Mouse (Mus musculus) urinary bladder, postnatal 25 days (tissue): ENCODE data around the gene Atxn2.
"Not testable (repeated sequence)": the region's sequence is repeated elsewhere in the genome, so short reads cannot be mapped to it uniquely, and the experiment has no call there.

Source experiments
- DNase-seq: peaks from one replicate; pipeline ENCODE4 v3.0.0; 2022; ENCODE audit warnings: low spot score

Gene Atxn2

DNA sequence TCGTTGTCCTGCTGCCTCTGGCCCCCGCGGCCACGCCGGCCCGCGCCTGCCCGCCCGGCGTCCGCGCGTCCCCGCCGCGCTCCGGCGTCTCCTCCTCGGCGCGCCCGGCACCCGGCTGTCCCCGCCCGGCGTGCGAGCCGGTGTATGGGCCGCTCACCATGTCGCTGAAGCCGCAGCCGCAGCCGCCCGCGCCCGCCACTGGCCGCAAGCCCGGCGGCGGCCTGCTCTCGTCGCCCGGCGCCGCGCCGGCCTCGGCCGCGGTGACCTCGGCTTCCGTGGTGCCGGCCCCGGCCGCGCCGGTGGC, 743 bp downstream of the Atxn2 start:
- DNase-seq = no peak

DNA sequence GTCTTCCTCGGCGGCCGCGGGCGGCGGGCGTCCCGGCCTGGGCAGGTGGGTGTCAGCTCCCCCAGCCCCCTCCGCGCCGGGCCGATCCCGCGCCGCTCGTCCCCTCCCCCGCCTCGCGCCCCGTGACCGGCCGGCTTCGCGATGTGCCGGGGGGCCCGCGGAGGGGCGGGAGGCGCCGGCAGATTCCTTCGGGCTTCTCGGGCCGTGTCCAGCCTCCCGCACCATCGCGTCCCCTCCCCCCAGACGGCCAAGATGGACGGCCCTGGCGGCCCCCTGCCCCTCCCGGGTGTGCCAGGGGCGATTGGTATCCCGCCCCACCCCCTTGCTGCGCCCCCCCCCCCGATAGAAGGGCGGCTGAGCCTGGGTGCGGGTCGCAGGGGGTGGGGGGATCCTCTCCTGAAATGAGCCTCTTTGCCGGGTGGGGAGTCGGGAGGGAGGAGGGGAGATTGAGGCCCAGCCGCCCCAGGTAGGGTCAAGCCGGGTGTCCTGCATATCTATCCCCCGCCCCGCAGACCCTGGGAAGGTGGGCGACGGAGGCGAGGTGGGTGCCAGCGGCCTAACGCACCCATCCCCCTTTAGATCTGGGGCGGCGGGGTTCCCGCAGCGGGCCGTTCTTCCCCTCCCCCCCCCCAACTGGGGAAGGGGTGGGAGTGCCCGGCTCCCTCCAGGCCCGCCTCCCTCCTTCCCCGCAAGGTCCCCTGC, 1.2 kb downstream of the Atxn2 start:
- DNase-seq = peak; percentile 49

DNA sequence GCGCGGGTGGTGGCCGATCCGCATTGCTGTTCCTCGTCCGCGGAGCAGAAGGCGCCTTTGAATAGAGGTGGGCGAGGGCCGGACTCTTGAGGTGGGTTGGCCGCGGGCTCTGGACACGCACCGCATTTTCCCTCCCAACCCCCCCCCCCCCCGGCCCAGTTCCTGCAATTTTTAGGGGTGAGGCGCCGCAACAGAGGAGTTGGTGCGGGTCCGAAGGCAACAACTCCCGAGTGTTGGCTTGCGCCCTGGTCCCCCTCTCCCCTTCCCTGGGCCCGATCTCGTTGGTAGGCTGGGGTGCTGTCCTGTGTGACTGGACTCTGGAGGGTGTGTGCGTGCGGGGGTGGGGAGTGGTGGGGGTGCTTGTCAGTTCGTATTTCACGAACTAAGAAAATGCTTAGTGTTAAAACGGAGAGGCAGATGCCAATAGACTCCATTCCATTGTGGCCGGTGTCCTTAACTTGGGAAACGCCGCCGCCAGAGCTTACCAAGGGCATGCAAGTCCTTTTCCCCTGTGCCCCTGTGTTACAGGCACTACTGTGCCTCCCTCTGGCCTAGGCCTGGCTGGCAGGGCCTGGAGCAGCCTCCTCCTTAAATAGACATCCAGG, 1.9 kb downstream of the Atxn2 start:
- DNase-seq = peak; percentile 23

DNA sequence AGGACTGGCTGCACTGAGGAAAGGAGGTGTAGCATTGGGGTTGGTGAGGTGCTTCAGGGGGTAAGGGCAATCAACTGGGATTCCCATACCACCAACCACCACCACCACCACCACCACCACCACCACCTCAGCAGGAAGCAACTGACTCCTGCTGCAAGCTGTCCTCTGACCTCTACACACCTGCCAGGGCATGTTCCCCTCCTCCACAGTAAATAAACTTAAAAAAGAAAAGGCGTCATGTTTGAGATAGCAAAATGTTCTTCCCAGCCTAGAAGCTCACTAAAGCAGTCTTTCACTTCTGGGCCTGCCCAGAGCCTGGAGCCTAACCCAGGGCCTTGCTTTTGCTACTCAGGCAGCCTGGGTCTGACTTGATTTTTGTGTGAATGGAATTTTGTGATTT, 3.2 kb downstream of the Atxn2 start:
- no peak for DNase-seq

DNA sequence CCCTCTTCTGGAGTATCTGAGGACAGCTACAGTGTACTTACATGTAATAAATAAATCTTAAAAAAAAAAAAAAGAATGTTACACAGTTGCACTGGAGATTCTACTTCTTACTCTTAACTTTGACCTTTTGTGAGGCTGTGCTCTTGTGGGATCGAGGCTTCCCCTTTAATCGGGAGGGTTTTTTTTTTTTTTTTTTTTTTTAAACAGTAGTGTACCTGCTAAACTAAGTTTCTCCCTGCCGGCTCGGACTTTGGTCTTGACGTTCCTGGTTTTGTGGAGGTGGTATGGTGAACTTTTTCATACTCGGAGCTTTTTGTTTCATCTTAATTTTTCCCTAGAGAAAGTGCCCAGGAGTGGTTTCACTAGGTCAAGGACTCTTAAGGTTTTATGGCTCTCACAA, 3.8 kb downstream of the Atxn2 start:
- no peak for DNase-seq

DNA sequence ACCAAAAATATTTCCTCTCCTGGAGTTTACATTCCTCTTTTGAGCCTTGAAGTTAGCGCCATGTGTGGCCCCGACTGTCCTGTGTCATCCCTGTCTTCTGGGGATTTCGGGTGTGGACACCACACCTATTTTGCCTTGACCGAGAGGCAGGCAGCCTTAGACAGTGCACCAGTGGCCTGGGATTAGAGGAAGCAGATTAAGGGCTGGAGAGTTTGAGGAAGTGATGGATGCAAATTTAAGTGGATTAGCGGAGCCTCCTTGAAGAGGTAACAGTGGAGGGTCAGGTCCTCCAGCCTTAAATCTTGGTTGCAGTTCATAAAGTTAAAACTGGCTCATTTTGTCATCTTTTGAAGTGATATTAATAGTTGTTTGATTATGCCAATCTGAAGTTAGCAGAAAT, 7.3 kb downstream of the Atxn2 start:
- no peak for DNase-seq

DNA sequence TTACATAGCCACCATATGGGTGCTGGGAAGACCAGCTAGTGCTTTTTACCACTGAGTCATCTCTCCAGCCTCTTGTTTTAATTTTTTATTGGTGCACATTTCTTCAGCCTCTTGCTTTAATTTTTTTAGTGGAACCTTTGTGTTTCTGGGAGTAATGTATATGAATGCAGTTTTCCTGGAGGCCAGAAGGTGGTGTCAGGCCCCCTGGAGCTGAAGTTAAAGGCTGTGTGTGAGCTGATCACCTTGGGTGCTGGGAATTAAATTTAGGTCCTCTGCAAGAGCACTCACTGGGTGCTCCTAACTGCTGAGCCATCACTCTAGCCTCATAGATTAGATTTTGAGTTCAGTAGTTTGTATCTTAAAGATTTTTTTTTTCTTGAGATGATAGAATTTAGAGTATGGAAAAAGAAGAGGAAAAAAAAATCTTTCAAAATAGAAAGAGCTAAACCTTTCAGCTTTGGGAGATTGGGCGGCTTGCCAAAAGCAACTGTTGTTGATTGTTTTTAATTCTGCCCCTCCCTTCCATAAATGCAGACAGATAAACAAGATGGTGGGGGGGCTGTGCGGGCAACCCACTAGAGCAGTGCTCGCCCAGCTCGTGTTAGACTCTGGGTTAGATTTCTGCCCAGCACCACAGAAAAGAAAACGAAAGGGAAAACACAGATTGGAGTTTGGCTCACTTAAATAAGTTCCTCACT, 9.9 kb downstream of the Atxn2 start:
- no peak for DNase-seq

DNA sequence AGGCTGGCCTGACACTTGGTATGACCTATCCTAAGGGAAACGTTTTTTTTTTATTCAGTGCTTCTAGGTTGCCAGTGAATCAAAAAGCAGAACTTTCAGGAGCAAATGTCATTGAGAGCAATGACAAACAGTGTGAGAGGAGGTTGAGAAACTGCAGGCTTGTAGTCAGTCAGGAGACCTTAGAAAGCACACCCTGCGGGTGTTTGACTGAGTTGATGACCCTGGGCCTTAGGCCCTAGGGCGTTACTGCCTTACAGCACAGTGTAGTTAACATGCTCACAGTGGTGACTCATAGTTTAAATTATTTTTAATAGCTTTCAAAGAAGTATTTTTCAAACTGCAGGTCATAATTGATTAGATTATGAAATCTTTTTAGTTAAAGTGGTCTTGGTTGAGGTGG, 10.7 kb downstream of the Atxn2 start:
- no peak for DNase-seq

DNA sequence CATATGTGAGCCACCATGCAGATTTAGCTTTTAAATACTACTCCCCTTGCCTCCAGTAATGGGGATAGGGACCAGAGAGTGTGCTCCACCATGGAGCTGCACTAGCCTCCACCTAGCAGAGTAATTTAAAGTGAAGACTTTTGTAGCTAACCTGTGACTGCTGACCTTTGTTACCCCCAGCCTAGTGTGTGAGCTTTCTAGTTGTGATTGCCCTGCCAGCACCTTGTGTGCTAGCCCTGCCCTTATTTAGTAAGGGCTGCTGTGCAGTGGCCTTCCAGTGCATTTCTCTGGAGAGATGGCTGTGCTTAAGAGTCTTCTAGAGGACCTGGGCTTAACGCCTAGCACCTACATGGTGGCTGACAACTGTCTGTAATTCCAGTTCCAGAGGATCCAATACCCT, 13.5 kb downstream of the Atxn2 start:
- DNase-seq = no peak

DNA sequence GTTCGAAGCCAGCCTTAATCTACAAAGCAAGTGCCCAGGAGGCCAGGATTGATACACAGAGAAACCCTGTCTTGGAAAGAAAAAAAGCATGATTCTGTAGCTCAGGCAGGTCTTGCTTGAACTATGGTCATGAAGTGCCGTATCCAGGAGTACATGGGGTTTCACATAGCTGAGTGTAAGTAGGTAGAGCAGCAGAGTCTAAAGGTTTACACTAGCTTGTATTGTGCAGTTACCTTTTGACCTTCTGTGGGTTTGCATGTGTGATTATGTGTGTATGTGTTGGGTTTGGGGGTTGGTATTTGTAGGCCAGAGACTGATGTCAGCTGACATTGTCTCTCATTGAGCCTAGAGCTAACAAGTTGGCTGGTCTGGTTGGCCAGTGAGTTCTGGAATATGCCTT, 18.9 kb downstream of the Atxn2 start:
- no peak for DNase-seq

DNA sequence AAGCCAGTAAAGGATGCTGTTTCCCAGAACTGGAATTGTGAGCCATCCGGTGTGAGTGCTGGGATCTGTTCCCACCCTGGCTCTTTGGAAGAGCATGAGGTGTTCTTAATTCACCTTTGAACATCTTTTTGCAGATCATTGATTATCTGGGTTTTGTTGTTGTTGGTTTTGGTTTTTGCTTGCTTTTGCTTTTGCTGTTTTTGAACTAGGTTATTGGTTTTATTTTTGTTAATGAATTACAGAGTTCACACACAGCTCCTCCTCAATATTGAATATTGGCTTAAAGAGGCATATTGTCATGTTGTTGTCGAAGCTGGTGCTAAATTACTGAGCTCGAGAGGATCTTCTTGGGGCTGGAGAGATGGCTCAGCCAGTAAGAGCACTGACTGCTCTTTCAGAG, 25.5 kb downstream of the Atxn2 start:
- no peak for DNase-seq

DNA sequence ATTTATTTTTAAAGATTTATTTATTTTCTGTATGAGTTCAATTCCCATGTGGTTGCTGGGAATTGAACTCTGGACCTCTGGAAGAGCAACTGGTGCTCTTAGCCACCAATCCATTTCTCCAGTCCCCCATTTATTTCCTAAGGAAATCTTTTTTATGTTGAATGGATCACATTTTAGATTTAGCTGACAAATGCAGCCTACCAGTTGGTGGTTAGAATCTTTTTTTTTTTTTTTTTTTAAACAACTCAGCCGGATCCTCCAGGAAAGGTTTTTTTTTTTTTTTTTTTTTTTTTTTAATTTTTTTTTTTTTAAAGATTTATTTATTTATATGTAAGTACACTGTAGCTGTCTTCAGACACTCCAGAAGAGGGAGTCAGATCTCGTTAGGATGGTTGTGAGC, 27.0 kb downstream of the Atxn2 start:
- DNase-seq = not testable (repeated sequence)

DNA sequence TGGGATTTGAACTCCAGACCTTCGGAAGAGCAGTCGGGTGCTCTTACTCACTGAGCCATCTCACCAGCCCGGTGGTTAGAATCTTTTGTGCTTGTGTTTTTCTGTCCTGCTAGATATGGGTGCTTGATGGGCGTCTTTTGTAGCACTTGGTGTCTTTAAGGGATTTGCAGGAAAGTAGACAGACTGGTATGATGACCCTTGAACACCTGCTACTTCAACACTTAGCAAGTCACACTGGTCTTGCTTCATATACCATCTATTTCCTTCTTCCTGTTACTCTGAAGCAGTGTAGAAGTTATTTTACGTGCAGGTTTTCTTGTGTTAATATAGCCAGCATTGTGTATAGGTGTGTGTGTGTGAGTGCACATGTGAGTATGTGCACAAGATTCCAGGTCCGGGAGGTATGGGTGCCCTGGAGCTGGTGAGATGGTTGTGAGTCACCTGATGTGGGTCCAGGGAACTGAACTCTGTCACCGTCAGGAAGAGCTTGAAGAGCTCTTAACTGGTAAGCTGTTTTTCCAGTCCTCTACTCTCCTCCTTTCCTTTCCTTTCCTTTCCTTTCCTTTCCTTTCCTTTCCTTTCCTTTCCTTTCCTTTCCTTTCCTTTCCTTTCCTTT, 27.5 kb downstream of the Atxn2 start:
- DNase-seq = no peak

DNA sequence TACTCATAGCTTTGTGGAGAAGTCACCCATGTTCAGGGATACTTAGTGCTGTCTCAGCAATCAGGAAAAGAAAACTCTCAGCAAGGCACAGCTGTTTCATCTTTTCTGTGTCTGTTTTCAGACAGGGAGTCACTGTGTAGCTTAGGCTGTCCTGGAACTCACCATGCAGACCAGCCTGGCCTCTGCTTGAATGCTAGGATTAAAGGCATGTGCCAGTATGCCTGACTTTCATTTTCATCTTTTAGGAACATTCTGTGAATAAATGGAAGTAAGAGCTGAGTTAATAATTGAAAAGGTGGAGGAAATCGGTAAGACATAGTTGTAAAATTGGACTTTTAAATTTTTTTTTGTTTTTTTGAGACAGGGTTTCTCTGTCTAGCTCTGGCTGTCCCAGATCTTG, 29.4 kb downstream of the Atxn2 start:
- no peak for DNase-seq

DNA sequence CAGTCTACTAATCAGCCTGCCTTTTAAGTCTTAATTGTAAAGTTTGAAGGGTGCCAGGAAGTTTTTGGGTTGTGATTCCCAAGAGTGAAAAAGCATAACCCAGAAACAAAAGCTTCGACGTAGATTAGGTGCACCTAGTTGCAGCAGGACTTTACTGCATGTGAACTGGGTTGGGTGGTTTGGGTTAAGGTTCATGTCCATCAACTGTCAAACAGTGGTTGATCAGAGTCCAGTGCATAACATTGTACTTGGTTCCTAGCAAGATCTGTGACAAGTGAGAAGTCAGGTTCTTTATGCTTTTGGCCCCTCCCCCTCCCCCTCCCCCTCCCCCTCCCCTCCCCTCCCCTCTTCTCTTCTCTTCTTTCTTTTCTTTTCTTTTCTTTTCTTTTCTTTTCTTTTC, 31.8 kb downstream of the Atxn2 start:
- no peak for DNase-seq

DNA sequence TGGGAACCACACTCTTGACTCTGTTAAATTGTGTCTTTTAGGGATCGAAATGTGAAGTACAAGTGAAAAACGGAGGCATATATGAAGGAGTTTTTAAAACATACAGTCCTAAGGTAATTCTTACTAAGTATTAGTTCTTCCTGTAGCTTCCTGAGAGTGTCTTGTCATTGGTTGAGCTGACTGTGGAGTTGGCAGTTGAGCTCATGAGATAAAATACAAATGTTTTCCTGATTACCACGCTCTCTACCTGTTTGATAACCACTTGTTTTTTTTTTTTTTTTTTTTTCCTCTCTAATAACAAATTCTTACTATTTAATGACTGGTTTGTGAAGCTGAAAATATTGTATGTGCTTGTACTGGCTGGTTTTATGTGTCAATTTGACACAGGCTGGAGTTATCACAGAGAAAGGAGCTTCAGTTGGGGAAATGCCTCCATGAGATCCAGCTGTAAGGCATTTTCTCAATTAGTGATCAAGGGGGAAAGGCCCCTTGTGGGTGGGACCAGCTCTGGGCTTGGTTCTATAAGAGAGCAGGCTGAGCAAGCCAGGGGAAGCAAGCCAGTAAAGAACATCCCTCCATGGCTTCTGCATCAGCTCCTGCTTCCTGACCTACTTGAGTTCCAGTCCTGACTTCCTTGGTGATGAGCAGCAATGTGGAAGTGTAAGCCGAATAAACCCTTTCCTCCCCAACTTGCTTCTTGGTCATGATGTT, 36.9 kb downstream of the Atxn2 start:
- not testable (repeated sequence) for DNase-seq

DNA sequence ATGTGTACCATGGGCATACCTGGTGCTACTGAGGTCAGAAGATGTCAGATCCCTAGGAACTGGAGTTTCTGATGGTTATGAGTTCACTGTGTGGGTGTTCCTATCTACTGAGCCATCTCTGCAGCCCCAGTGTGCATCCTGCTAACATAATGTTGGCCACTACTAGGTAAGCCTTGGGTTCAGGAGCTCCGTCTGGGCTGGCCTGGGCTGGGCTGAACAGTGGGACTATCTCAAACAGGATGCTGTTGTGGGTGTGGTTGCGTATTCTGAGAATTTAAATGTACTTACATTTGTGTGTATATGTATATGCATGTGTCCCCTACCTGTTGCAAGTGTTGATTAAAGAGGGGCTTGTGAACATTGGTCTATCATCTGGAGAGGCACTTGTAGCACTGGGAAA, 38.5 kb downstream of the Atxn2 start:
- no peak for DNase-seq

DNA sequence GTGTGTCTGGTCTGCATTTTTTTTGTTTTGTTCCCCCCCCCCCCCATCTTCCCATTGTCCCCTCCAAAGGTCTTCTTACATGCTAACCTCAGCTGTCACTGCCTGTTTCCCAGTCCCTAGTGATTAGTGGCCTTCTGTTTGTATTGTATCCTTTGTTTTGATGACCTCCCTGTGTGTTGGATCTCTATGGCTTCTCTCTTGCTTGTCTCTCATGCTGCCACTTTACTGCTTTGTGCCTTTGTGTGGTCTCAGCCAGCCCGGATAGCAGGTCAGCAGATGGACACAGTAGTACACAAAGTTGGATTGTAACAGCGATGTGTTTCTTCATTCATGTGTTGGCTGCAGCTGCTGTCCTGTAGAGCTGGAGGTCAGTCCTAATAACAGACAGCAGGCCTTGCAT, 46.8 kb downstream of the Atxn2 start:
- no peak for DNase-seq

DNA sequence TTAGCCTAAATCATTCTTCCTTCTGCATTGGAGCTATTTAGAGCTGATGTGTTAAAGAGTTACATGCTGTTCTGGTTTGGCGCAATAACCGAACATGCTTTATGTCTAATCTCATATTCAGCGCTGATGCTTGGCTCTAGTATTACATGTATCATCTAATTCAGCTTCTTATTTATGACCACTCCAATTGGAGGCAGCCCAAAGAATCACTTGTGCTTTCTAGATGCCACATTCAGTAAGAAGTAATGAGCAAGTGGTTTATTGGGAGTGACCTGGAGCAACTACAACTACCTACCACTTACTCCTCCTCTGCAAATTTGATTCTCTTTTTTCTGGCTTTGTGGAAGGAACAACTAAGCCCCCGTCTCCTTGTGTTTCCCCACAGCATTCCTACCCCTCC, 47.2 kb downstream of the Atxn2 start:
- DNase-seq = no peak

DNA sequence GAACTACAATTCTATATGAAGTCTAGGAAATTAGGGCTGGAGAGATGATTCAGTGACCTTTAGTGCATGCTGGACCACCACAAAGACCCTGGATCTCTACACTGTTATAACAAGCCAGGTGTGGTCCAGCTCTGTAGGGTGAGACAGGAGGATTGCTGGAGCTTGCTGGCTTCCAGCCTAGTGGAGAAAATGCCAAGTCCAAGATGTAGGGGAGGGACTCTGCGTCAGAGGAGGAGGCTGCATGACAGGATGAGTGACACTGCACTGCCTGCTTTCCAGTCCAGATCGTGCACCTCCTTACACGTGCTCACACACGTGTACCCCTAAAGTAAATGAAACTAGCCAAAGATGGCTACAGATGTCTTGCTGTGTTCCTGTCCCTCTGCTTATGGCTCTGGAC, 48.8 kb downstream of the Atxn2 start:
- no peak for DNase-seq

DNA sequence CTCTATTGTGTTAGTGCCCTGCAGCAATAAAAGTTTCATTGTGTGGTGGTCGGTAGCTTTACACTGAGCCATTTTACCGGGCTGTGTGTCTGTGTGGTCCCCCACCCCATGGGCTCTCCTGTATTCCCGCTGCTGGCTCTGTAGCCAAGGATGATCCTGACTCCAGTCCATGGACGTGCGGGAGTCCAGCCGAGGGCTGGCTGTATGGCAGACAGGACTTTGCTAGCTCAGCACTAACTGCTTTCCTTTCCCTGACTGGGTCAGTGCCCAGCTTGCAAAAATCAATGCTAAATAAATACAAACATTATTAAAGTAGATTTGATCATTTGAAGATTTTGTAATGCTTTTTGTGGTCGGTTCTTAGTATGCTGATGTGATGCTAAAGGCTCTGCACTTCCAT, 50.3 kb downstream of the Atxn2 start:
- DNase-seq = no peak

DNA sequence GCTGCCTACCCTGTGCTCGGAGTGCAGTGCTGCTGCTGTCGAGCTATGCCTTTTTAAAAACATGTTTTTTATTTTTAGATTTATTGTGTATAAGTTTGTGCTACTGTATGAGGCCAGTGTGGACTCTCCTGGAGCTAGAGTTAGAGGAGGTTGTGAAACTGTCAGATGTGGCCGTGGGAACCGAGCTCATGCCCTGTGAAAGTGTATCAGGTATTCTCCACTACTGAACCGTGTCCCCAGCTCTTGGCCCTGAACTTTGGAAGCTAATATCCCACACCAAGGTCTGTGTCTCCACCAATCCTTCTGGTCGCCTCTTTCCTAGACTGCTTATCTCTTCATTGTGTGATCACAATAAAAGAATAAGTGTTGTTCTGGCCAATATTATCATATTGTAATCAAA, 51.8 kb downstream of the Atxn2 start:
- DNase-seq = no peak

DNA sequence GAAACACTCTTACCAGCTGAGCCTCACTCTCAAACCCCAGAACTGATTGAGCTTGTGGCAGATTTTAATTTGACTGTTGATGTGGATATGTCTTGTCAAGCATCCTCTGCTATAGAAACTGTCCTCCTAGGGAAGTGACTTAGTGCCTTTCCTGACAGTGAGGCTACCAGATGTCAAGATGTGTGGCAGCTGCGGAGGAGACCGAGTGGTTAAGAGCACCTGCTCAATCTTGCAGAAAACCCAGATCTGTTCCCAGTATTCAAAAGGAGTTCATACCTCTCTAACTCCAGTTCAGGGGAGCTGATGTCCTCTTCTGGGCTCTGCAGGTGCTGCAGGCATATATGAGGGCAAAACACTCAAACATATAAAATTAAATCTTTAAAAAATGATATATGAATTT, 53.9 kb downstream of the Atxn2 start:
- DNase-seq = no peak
